Mouse (Mus musculus) MEL (cell line): ENCODE results near the gene Krtdap. TPM values are rescaled to one million over a fixed set of nuclear protein-coding genes. Genes with fewer than 3 reads are reported as not detected.

Experiments
- DNase-seq: peaks from one replicate; pipeline ENCODE4 v3.0.0; 2011; ENCODE audit warnings: low read depth, low spot score
- H3K27ac ChIP-seq: 2 replicates; pipeline ENCODE4 v1.5.1; 2012; ENCODE audit warnings: low read depth, mild to moderate bottlenecking, control low read depth, low read length, moderate library complexity; ENCODE audit not compliant: control insufficient read depth
- H3K27me3 ChIP-seq, 2 experiments: fragments of 150-350 bp in 1 of 2; sonication (generic) in 1 of 2; 2 replicates each; pipeline ENCODE4 v1.6.1; 2012; ENCODE audit warnings: low read length in 2 of 2, mild to moderate bottlenecking in 2 of 2, improper control_type of control experiment in 1 of 2, moderate library complexity in 1 of 2; ENCODE audit not compliant: insufficient read depth in 2 of 2, control insufficient read depth in 1 of 2
- H3K36me3 ChIP-seq, 2 experiments: 2 replicates each; pipeline ENCODE4 v1.6.1; 2012 to 2014; ENCODE audit warnings: low read length in 2 of 2, improper control_type of control experiment in 1 of 2, inconsistent platforms in 1 of 2, mild to moderate bottlenecking in 1 of 2; ENCODE audit not compliant: insufficient read depth in 2 of 2, control insufficient read depth in 1 of 2
- H3K4me1 ChIP-seq, 2 experiments: fragments of 150-350 bp in 1 of 2; sonication (generic) in 1 of 2; 2 replicates each; pipeline ENCODE4 v1.6.1; 2012; ENCODE audit warnings: low read length in 2 of 2, improper control_type of control experiment in 1 of 2, mild to moderate bottlenecking in 1 of 2; ENCODE audit not compliant: insufficient read depth in 2 of 2, control insufficient read depth in 1 of 2
- H3K4me3 ChIP-seq, 2 experiments: fragments of 150-350 bp in 1 of 2; sonication (generic) in 1 of 2; 2 replicates each; pipeline ENCODE4 v1.5.1; 2012; ENCODE audit warnings: low read depth in 2 of 2, low read length in 2 of 2, mild to moderate bottlenecking in 2 of 2, moderate library complexity in 2 of 2, control low read depth in 1 of 2, improper control_type of control experiment in 1 of 2; ENCODE audit not compliant: control insufficient read depth in 1 of 2, insufficient read depth in 1 of 2
- H3K79me2 ChIP-seq: 2 replicates; pipeline ENCODE4 v1.6.1; 2012; ENCODE audit warnings: mild to moderate bottlenecking, low read length, moderate library complexity; ENCODE audit not compliant: control insufficient read depth, poor library complexity, insufficient read depth
- H3K9ac ChIP-seq: 2 replicates; pipeline ENCODE4 v1.6.1; 2012; ENCODE audit warnings: low read depth, mild to moderate bottlenecking, control low read depth, low read length, moderate library complexity; ENCODE audit not compliant: control insufficient read depth, poor library complexity, severe bottlenecking
- H3K9me3 ChIP-seq: fragments of 150-350 bp; sonication (generic); replicated peaks from 2 replicates; pipeline ENCODE4 v1.6.1; 2012; ENCODE audit warnings: mild to moderate bottlenecking, low read length, improper control_type of control experiment, moderate library complexity; ENCODE audit not compliant: insufficient read depth
- CHD1 ChIP-seq: IDR thresholded peaks from 2 replicates; pipeline ENCODE4 v1.6.1; 2012; ENCODE audit warnings: low read depth, mild to moderate bottlenecking, inconsistent platforms, low read length, improper control_type of control experiment
- CTCF ChIP-seq, 3 experiments: IDR thresholded peaks in 2 of 3; conservative IDR thresholded peaks in 1 of 3; 2 replicates each; pipeline ENCODE4 v1.5.1; 2011 to 2012; ENCODE audit warnings: low read length in 3 of 3, low read depth in 2 of 3, mild to moderate bottlenecking in 2 of 3, improper control_type of control experiment in 1 of 3, inconsistent platforms in 1 of 3, mixed read lengths in 1 of 3, moderate library complexity in 1 of 3; ENCODE audit not compliant: control insufficient read depth in 1 of 3, insufficient read depth in 1 of 3, poor library complexity in 1 of 3, severe bottlenecking in 1 of 3
- E2F4 ChIP-seq: IDR thresholded peaks from 2 replicates; pipeline ENCODE4 v1.6.1; 2011; ENCODE audit warnings: low read depth, low read length, improper control_type of control experiment, borderline replicate concordance
- EP300 ChIP-seq, 2 experiments: IDR thresholded peaks; 2 replicates each; pipeline ENCODE4 v1.6.1; 2011; ENCODE audit warnings: improper control_type of control experiment in 2 of 2, low read length in 2 of 2, low read depth in 1 of 2, mild to moderate bottlenecking in 1 of 2
- GABPA ChIP-seq: IDR thresholded peaks from 2 replicates; pipeline ENCODE4 v1.6.1; 2012; ENCODE audit warnings: low read depth, mild to moderate bottlenecking, inconsistent platforms, low read length, improper control_type of control experiment, moderate library complexity
- HCFC1 ChIP-seq: IDR thresholded peaks from 2 replicates; pipeline ENCODE4 v1.6.1; 2012; ENCODE audit warnings: low read depth, mild to moderate bottlenecking, inconsistent platforms, low read length, improper control_type of control experiment, moderate library complexity
- JUND ChIP-seq: IDR thresholded peaks from 2 replicates; pipeline ENCODE4 v1.6.1; 2011; ENCODE audit warnings: low read depth, mild to moderate bottlenecking, improper control_type of control experiment, low read length
- KAT2A ChIP-seq: conservative IDR thresholded peaks from 2 replicates; pipeline ENCODE4 v1.6.1; 2012; ENCODE audit warnings: low read depth, low read length, improper control_type of control experiment, inconsistent platforms
- MAFK ChIP-seq: IDR thresholded peaks from 2 replicates; pipeline ENCODE4 v1.6.1; 2011; ENCODE audit warnings: low read depth, mild to moderate bottlenecking, low read length, improper control_type of control experiment, borderline replicate concordance
- MEF2A ChIP-seq: IDR thresholded peaks from 2 replicates; pipeline ENCODE4 v1.6.1; 2014; ENCODE audit warnings: low read depth, mild to moderate bottlenecking, inconsistent platforms, low read length, improper control_type of control experiment; ENCODE audit not compliant: poor library complexity, insufficient replicate concordance, severe bottlenecking; ENCODE audit errors: extremely low read depth
- MYC ChIP-seq: IDR thresholded peaks from 2 replicates; pipeline ENCODE4 v1.6.1; 2011; ENCODE audit warnings: low read depth, mild to moderate bottlenecking, low read length, improper control_type of control experiment, moderate library complexity
- NELFE ChIP-seq: IDR thresholded peaks from 2 replicates; pipeline ENCODE4 v1.6.1; 2011; ENCODE audit warnings: low read depth, low read length, improper control_type of control experiment
- NRF1 ChIP-seq: IDR thresholded peaks from 2 replicates; pipeline ENCODE4 v1.6.1; 2014; ENCODE audit warnings: low read depth, mild to moderate bottlenecking, inconsistent platforms, low read length, improper control_type of control experiment, moderate library complexity; ENCODE audit not compliant: poor library complexity, insufficient read depth, severe bottlenecking
- RCOR1 ChIP-seq: IDR thresholded peaks from 2 replicates; pipeline ENCODE4 v1.6.1; 2012; ENCODE audit warnings: low read depth, mild to moderate bottlenecking, inconsistent platforms, low read length, improper control_type of control experiment
- SIN3A ChIP-seq: IDR thresholded peaks from 2 replicates; pipeline ENCODE4 v1.6.1; 2012; ENCODE audit warnings: low read length, improper control_type of control experiment, inconsistent platforms
- TAL1 ChIP-seq: IDR thresholded peaks from 2 replicates; pipeline ENCODE4 v1.6.1; 2012; ENCODE audit warnings: mild to moderate bottlenecking, inconsistent platforms, low read length, moderate library complexity, mixed read lengths
- TCF12 ChIP-seq: IDR thresholded peaks from 2 replicates; pipeline ENCODE4 v1.6.1; 2014; ENCODE audit warnings: low read depth, mild to moderate bottlenecking, inconsistent platforms, low read length, improper control_type of control experiment, moderate library complexity
- USF2 ChIP-seq, 2 experiments: IDR thresholded peaks; 2 replicates each; pipeline ENCODE4 v1.6.1; 2011 to 2012; ENCODE audit warnings: improper control_type of control experiment in 2 of 2, low read length in 2 of 2, borderline replicate concordance in 1 of 2, inconsistent platforms in 1 of 2, low read depth in 1 of 2, mild to moderate bottlenecking in 1 of 2; ENCODE audit not compliant: insufficient read depth in 1 of 2
- ZC3H11A ChIP-seq: IDR thresholded peaks from 2 replicates; pipeline ENCODE4 v1.6.1; 2012; ENCODE audit warnings: low read depth, mild to moderate bottlenecking, inconsistent platforms, low read length, improper control_type of control experiment
- ZKSCAN1 ChIP-seq: IDR thresholded peaks from 2 replicates; pipeline ENCODE4 v1.6.1; 2012; ENCODE audit warnings: low read depth, mild to moderate bottlenecking, inconsistent platforms, low read length, improper control_type of control experiment, moderate library complexity
- ZMIZ1 ChIP-seq: IDR thresholded peaks from 2 replicates; pipeline ENCODE4 v1.6.1; 2012; ENCODE audit warnings: low read depth, mild to moderate bottlenecking, inconsistent platforms, low read length, improper control_type of control experiment, moderate library complexity
- polyA plus RNA-seq, 2 experiments: library from polyadenylated mRNA; stranded (reverse) in 1 of 2; unstranded in 1 of 2; fragments of >175 nt in 1 of 2; fragments of >200 nt in 1 of 2; gene quantifications; 2 replicates each; pipeline versions ENCODE4 v1.2.1 to v1.2.4; 2012; ENCODE audit warnings: low replicate concordance in 2 of 2, low read depth in 1 of 2; ENCODE audit not compliant: insufficient read length in 2 of 2, insufficient read depth in 1 of 2, missing spikeins in 1 of 2
- total RNA-seq: library from RNA; depleted of rRNA; stranded (reverse); fragments of 300-350 nt; gene quantifications from 2 replicates; pipeline ENCODE4 v1.2.3, GENCODE M21; 2012

Krtdap gene
- total and polyA plus RNA-seq, 3 experiments: not detected

- H3K27me3 ChIP-seq: peaks cover 0 to 7% of the 10 kb centered on the region in 2 experiments; a peak in 3 of 4 replicates
- H3K4me3 ChIP-seq: no peak overlapping the region
- H3K9me3 ChIP-seq: no peaks in the 10 kb centered on the region
- no peak overlapping the region for H3K27ac ChIP-seq
- no peak overlapping the region for H3K9ac ChIP-seq
- DNase-seq: no peak
- no peaks in the 10 kb centered on the region for H3K79me2 ChIP-seq
- TF ChIP-seq CTCF (IDR thresholded peaks at IDR 0.05 in 2 of 3, conservative IDR thresholded peaks at IDR 0.05 in 1 of 3; ENCODE audit: control insufficient read depth in 1 of 3, insufficient read depth in 1 of 3, low read depth in 2 of 3, low read length in 3 of 3, poor library complexity in 1 of 3, severe bottlenecking in 1 of 3) (no peak), KAT2A (no peak), USF2 (IDR thresholded peaks at IDR 0.05; ENCODE audit: borderline replicate concordance in 1 of 2, insufficient read depth in 1 of 2, low read depth in 1 of 2, low read length in 2 of 2) (no peak), E2F4 (no peak), GABPA (no peak), ZC3H11A (no peak), NRF1 (no peak), TAL1 (no peak), SIN3A (no peak), MYC (no peak), TCF12 (no peak), HCFC1 (no peak), JUND (no peak), EP300 (IDR thresholded peaks at IDR 0.05; ENCODE audit: low read depth in 1 of 2, low read length in 2 of 2) (no peak), MEF2A (no peak), ZKSCAN1 (no peak), ZMIZ1 (no peak), MAFK (no peak), RCOR1 (no peak), CHD1 (no peak)
- H3K36me3 ChIP-seq: no peaks in the 10 kb centered on the region
- peaks cover 0 to 5% of the 10 kb centered on the region in 2 experiments; a peak in 1 of 4 replicates for H3K4me1 ChIP-seq
Observed at GRCm38 (mm10) chr7:30782658-30783057, 5.0 kb upstream of the Krtdap start.

GRCm38 (mm10) chr7:30785154-30785553, 2.5 kb upstream of the Krtdap start:
- H3K27me3 ChIP-seq: peaks cover 0 to 9% of the 10 kb centered on the region in 2 experiments; a peak in 3 of 4 replicates
- no peak overlapping the region for H3K27ac ChIP-seq
- no peaks in the 10 kb centered on the region for H3K79me2 ChIP-seq
- no peaks in the 10 kb centered on the region for H3K9me3 ChIP-seq
- DNase-seq: no peak
- H3K4me3 ChIP-seq: no peak overlapping the region
- H3K9ac ChIP-seq: no peak overlapping the region
- peaks cover 0 to 5% of the 10 kb centered on the region in 2 experiments; a peak in 1 of 4 replicates for H3K4me1 ChIP-seq
- H3K36me3 ChIP-seq: no peaks in the 10 kb centered on the region
- TF ChIP-seq NELFE (no peak), E2F4 (no peak), TCF12 (no peak)
- TF ChIP-seq, all 39 proteins: peak for 0
